Mouse (Mus musculus): Measurements from ENCODE around the gene Cnih3.
A peak's percentile ranks its signal among the peaks of the same experiment; 100 is the strongest.

The Cnih3 gene

GRCm38 (mm10) chr1:181353200-181354097 is 1.0 kb downstream of the Cnih3 start:
- DNase-seq (ENCODE audit: low read depth): no peak

DNA sequence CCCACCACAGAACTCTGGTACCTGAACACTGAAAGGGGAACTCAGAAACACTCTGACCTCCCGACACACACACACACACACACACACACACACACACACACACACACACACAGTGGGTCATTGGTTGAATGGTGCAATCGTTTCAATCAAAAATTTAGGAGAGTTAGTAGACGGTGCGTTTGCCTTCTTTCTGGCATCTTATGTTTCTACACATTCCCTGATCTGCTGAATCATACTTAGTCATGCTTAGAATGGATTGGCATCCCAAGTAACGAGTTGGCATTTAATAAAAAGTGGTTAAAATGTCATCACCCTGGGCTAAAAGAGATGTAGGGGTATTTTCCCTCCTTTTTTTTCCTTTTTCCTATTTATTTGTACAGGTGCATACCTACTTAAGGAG is 3.3 kb downstream of the Cnih3 start:
- no peak for DNase-seq (ENCODE audit: low read depth)

DNA sequence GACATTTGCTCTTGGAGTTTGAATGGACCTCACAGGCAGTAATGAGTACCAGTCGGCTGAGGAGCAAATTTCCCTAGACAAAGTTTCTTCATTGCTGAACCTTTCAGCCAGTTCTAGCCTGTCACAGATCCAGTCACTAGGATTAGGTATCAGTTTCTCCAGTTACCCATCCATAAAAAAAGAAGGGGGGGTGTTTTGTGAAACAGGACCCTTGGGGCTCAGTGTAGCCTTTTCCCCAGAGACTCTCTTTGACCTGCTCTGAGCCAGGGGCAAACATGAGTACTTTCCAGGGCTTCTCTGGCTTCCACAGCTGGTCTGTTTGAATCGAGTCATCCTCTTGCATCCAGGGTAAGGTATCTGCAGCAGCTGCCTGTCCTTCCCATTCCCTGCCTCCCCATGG is 5.4 kb downstream of the Cnih3 start:
- DNase-seq (ENCODE audit: low read depth): no peak

DNA sequence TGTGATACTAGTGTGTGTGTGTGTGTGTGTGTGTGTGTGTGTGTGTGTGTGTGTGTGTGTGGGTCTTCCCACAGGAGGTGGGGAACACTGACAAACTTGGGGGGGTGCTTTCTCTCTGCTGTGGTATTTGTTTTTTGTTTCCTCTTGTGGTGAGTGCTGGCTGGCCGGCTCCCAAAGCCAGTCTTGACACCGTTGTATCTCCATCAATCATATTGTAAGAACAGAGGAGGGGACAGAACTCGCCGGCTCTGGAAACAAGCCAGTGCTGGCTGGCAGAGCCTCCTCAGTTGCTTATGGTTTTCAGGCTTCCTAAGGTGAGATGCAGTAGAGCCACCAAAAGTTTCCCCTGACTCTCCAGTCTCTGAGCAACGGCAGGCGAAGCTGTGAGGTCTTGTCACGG is 6.1 kb downstream of the Cnih3 start:
- no peak for DNase-seq (ENCODE audit: low read depth)

DNA sequence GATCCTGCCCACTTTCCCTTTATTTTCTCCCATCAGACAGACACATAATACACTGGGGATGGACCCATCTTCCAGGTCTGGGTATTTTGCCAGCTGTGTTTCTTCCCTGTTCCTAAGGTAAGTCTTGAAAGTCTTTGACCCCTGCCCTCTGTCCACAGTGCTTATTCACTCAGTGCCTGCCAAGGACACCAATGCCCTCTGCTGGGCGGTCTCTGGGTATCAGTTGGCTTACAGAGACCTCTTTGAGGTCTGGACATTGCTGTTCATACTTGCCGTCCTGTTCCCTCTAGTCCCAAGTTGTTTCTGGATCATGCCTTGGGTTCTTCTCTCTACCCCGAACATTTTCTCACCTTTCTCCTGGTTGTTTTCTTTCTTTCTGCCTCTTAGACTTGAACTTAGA is 8.3 kb downstream of the Cnih3 start:
- no peak for DNase-seq (ENCODE audit: low read depth)

DNA sequence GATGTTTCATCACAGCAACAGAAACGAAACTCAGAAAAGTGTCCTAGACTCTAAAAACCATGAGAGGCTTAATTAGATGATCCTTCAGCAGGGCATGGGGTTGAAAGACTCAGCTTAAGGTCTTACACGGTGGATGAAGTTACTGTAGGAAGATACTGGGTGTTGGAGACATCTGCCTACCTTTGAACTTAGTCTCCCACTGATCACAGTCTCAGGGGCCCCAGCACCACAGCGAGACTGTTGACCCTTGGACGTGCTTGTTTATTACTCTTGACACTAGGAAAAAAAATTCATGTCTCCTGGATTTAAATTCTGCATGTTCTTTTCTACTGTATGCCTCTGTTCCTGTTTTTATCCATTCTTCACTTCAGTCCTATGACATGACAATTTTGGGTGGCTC is 11.6 kb downstream of the Cnih3 start:
- no peak for DNase-seq (ENCODE audit: low read depth)

- DNase-seq (ENCODE audit: low read depth): no peak
These were observed 12.9 kb downstream of the Cnih3 start for GRCm38 (mm10) chr1:181365376-181365775.

DNA sequence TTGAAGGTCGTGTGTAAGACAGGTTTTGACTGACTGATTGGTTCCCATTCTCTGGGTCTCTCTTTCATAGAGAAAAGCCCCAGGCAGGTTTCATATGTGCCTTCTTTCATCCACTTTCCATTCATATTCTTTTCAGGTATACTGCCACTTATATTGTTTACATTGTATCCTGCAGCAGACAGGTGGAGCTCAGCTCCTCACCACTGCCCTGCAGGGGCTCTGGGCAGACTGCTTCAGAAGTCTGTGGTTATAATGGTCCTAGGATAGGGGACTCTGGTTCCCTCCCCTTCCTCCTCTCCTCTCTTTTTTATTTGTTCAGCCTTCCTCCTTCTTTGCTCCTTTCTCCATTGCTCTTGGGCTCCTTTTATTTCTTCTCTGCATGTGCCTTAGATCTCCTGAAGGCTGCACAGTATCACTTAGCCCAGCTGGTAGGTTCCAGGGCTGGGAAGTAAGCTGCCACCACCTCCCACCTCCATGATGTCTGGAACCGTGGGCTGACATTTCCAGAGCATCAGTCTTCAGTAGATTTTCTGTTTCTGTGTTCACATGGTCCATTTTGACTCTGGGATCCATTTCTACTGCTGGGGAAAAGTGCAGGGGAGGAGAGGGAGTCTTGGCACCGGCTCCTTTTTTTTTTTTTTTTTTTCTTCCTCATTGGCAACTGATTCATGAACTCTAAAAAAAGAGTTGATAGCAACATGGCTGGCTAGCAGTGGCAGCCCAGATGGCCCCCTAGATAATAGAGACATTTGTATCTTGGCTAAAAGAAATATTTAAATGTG is 16.6 kb downstream of the Cnih3 start:
- no peak for DNase-seq (ENCODE audit: low read depth)

GRCm38 (mm10) chr1:181370370-181370769 is 17.9 kb downstream of the Cnih3 start:
- DNase-seq (ENCODE audit: low read depth): no peak

- DNase-seq (ENCODE audit: low read depth): no peak
These were observed 18.8 kb downstream of the Cnih3 start for GRCm38 (mm10) chr1:181371226-181371625.

DNA sequence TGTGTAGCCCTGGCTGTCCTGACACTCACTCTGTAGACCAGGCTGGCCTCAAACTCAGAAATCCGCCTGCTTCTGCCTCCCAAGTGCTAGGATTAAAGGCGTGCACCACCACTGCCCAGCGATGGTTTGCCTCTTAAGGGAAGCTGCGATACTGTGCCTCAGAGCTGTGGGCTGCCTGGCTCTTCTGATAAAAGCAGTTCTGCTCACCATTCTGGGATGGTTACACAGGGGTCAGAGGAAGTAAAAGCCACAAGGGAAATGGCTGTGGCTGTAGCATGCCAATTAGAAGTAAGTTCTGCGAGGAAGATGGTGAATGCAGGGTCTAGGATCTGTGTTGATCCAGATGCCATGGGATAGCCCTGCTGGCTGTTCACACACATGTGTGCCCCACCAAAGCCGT is 19.9 kb downstream of the Cnih3 start:
- no peak for DNase-seq (ENCODE audit: low read depth)

- no peak for DNase-seq (ENCODE audit: low read depth)
These were observed 22.4 kb downstream of the Cnih3 start for GRCm38 (mm10) chr1:181374627-181375374.

DNA sequence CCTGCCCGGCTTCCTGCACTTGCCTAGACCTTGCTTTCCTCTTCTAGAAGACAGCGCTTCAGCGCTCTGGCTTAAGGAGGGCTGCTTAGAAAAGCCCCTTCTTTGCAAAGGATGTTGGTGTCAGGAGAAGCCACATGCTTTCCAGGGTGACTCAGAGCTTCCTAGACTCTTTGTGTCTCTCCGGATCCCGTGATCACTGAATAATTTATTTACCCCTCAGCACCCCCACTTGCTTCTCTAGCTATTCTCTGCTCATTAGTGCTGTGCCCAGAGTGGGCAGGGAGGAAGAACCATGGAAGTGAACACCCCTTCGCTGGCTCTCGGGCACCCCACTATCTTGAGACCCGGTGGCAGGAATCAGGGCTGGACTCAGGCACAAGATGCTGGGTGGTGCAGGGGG is 24.0 kb downstream of the Cnih3 start:
- DNase-seq (ENCODE audit: low read depth): no peak

GRCm38 (mm10) chr1:181379664-181380063 is 27.2 kb downstream of the Cnih3 start:
- DNase-seq (ENCODE audit: low read depth): no peak

GRCm38 (mm10) chr1:181381410-181382010 is 29.1 kb downstream of the Cnih3 start:
- no peak for DNase-seq (ENCODE audit: low read depth)

DNA sequence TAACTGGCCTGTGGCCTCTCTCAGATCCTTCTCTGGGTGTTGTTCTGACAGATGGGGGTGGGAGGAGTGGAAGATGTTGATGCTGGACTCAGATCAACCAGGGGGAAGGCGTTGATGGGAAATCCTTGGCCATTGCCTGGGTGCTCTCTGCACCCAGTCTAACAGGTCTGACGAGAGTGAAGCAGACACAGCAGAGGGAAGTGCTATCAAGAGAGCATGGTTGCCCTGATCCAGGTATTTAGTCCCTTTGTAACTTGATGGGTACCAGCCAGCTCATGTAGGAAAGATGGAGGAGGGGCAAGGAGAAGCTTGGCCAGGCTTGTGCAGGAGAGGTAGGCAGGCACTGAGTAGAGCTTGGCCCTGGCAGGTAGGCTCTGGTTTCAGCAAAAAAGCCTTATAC is 36.8 kb downstream of the Cnih3 start:
- no peak for DNase-seq (ENCODE audit: low read depth)

- DNase-seq (ENCODE audit: low read depth): no peak
These were observed 40.1 kb downstream of the Cnih3 start for GRCm38 (mm10) chr1:181392489-181392888.

DNA sequence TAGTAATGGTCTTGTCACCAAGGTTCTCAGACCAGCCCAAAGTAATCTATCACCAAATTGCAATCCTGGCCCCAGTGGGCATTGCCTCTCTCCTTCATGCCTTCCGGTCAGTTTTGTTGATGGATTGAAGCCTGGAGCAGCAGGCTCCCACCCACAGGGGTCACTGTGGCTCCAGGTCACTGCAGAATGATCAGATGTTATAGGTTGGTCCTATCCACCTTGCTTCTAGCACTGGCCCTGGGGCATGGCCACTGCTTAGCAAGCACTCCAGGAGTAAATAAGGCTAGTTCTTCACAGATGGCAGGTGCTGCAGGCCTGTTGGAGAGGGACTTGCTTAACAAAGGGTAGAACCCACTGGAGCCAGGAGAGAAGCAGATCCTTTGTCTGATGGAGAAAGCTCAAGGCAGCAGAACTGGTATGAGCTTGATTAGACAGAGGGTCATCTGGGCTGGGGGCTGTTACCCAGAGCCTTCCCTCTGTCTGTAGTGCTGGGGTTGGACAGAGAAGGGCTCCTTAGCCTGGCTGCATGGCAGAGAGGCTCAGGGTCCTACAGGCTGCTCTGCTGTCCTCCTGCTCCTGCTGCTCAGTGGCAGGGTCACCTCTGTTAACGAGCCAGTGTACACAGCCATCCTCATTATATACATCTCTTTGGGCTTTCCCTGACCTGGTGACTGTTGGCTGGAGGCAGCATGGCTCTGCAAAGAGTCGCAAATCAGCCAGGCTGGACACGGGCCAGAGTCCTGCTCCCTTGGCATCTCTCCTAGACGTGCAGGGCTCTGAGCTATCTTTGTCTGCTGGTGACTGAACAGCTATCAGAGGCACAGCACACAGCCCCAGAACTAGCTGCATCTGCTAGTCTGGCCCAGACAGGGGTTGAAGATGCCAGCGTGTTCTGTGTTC is 41.1 kb downstream of the Cnih3 start:
- DNase-seq (ENCODE audit: low read depth): no peak

DNA sequence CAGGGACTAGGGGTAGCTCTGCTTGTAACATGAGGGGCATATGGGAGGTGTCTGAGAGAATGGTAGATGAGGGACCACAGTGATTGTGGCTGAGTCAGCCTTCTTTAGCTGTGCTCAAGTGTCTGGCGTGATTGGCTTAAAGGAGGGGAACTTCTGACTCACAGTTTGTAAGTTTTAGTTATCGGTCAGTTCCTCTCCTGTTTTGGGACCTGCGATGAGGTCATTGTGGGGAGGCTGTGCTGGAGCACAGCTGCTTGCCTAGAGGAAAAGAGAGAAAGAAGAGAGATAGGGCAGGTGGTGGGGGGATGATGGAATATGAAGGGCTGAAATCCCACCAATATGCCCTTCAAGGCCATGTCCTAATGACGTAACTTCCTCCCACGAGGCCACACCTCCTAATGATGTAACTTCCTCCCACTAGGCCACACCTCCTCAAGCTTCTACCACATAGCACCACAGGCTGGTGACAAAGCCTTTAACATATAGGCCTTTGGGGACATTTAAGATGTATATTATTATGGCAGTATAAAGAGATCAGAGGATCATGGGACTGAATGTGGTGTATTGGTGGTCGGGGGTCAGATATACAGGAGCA is 42.9 kb downstream of the Cnih3 start:
- DNase-seq (ENCODE audit: low read depth): no peak

DNA sequence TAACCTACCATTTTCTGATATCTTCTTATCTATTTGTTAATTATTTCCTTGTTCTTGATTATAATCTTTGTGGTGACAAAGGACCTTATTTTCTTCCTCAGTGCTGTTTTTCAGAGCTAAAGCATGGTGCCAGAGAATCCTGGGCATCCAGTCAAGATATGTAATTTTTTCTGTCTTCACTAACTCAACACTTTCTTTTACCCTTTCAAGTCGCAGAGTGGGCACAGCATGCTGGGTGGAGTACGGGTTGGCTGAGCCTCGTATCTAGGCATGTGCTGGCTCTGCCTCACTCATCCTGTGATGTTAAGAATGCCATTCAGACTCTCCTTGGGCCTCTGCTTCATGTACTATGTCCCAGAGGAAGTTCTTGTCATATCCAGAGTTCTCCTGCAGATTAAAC is 46.8 kb downstream of the Cnih3 start:
- DNase-seq (ENCODE audit: low read depth): peak; percentile 51

GRCm38 (mm10) chr1:181403056-181403455 is 50.6 kb downstream of the Cnih3 start:
- DNase-seq (ENCODE audit: low read depth): no peak

Data from fibroblast of lung, adult 2 months (primary cell).